Mouse (Mus musculus): Measurements from ENCODE around the gene Sprn. TPM values are rescaled to one million over a fixed set of nuclear protein-coding genes. Genes with fewer than 3 reads are reported as not detected.
A peak's percentile ranks its signal among the peaks of the same experiment; 100 is the strongest.

The Sprn gene
- polyA plus RNA-seq, 1 experiment from 2014 or later, result 0.11 TPM

DNA sequence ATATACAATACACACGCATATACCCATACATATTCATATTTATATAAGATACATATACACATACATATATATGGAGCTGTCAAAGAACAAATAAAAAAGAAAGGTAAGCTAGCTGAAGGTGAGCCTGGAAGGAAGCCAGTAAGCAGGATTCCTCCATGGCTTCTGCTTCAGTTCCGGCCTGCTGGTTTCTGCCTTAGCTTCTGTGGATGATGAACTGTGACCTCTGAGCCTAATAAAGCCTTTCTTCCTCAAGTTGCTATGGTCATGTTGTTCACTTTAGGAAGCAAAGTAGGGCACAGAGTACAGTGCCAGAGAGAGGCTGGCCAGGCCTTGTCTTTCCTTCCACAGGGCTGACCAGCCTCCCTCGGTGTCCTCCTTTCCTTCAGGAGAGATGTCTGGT lies 16.2 kb upstream of the Sprn start:
- no peak overlapping the region for H3K4me2 ChIP-seq (ENCODE audit: low read length)
- no peaks in the 10 kb centered on the region for H3K36me3 ChIP-seq (ENCODE audit: control insufficient read depth, insufficient read depth, low read length)
- no peaks in the 10 kb centered on the region for H3K9me3 ChIP-seq (ENCODE audit: control insufficient read depth, low read length)
- H3K27me3 ChIP-seq (ENCODE audit: control insufficient read depth, insufficient read depth, low read length), result no peaks in the 10 kb centered on the region
- H3K27ac ChIP-seq (replicated peaks in 1 of 2; ENCODE audit: control insufficient read depth in 1 of 2, insufficient read depth in 1 of 2, low read depth in 2 of 2, low read length in 2 of 2), result no peak overlapping the region
- no peaks in the 10 kb centered on the region for H3K4me1 ChIP-seq (ENCODE audit: control insufficient read depth in 2 of 2, insufficient read depth in 2 of 2, low read length in 2 of 2)
- ATAC-seq (ENCODE audit: insufficient number of reproducible peaks, insufficient read depth, low FRiP score, low read depth), result no peak
- H3K9ac ChIP-seq (ENCODE audit: low read length), result no peak overlapping the region
- 84% methylated on average over 3 of the region's 3 CpGs for WGBS
- H3K4me3 ChIP-seq (ENCODE audit: control insufficient read depth in 1 of 2, insufficient read depth in 1 of 2, low read depth in 1 of 2, low read length in 2 of 2), result no peak overlapping the region

DNA sequence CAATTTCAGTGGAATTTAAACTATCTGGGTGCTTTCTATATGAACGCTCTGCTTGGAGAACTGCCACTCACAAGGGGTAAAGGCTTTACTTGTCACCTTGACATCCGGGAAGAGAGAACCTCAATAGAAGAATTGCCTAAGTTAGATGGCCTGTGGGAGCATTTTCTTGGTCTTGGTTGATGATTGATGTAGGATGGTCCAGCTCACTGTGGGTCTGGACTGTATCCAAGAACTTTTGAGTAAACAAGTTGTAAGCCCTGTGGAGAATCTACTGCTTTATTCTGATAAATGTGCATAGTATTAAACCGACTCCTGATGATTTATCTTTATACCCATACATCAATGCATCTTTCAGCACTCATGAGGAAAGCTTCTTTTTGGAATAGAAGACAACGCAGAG lies 14.7 kb upstream of the Sprn start:
- H3K4me2 ChIP-seq (ENCODE audit: low read length), result no peak overlapping the region
- H3K27me3 ChIP-seq (ENCODE audit: control insufficient read depth, insufficient read depth, low read length), result no peaks in the 10 kb centered on the region
- no peak overlapping the region for H3K9ac ChIP-seq (ENCODE audit: low read length)
- no peak overlapping the region for H3K27ac ChIP-seq (replicated peaks in 1 of 2; ENCODE audit: control insufficient read depth in 1 of 2, insufficient read depth in 1 of 2, low read depth in 2 of 2, low read length in 2 of 2)
- ATAC-seq (ENCODE audit: insufficient number of reproducible peaks, insufficient read depth, low FRiP score, low read depth), result no peak
- H3K4me3 ChIP-seq (ENCODE audit: control insufficient read depth in 1 of 2, insufficient read depth in 1 of 2, low read depth in 1 of 2, low read length in 2 of 2), result no peak overlapping the region
- no peaks in the 10 kb centered on the region for H3K36me3 ChIP-seq (ENCODE audit: control insufficient read depth, insufficient read depth, low read length)
- no peaks in the 10 kb centered on the region for H3K9me3 ChIP-seq (ENCODE audit: control insufficient read depth, low read length)
- H3K4me1 ChIP-seq (ENCODE audit: control insufficient read depth in 2 of 2, insufficient read depth in 2 of 2, low read length in 2 of 2), result no peaks in the 10 kb centered on the region
- 69% methylated on average over 4 of the region's 4 CpGs for WGBS

DNA sequence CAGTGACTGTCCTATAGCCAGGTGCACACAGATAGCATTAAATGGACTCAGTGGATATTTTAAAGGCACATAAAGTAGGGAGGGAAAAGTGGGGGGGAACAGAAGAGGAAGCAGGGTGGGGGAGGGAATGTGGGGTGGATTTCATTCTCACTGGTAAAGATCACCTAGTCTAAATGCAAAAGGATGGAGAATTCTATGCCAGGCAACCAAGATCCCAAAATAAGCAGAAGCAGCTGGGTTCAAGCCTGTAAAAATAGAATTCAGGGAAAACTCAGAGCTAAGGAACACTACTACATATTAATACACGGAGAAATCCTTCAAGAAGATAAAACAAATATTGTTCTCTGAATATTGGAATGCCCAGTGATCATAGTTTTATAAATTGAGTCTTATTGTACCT lies 13.3 kb upstream of the Sprn start:
- no peak overlapping the region for H3K4me3 ChIP-seq (ENCODE audit: control insufficient read depth in 1 of 2, insufficient read depth in 1 of 2, low read depth in 1 of 2, low read length in 2 of 2)
- H3K27ac ChIP-seq (replicated peaks in 1 of 2; ENCODE audit: control insufficient read depth in 1 of 2, insufficient read depth in 1 of 2, low read depth in 2 of 2, low read length in 2 of 2), result no peak overlapping the region
- H3K27me3 ChIP-seq (ENCODE audit: control insufficient read depth, insufficient read depth, low read length), result no peaks in the 10 kb centered on the region
- H3K9me3 ChIP-seq (ENCODE audit: control insufficient read depth, low read length), result no peaks in the 10 kb centered on the region
- no peak overlapping the region for H3K9ac ChIP-seq (ENCODE audit: low read length)
- no peak for ATAC-seq (ENCODE audit: insufficient number of reproducible peaks, insufficient read depth, low FRiP score, low read depth)
- no peaks in the 10 kb centered on the region for H3K36me3 ChIP-seq (ENCODE audit: control insufficient read depth, insufficient read depth, low read length)
- no peak overlapping the region for H3K4me2 ChIP-seq (ENCODE audit: low read length)
- H3K4me1 ChIP-seq (ENCODE audit: control insufficient read depth in 2 of 2, insufficient read depth in 2 of 2, low read length in 2 of 2), result no peaks in the 10 kb centered on the region
- 57% methylated on average over 1 of the region's 1 CpGs for whole genome bisulfite sequencing

DNA sequence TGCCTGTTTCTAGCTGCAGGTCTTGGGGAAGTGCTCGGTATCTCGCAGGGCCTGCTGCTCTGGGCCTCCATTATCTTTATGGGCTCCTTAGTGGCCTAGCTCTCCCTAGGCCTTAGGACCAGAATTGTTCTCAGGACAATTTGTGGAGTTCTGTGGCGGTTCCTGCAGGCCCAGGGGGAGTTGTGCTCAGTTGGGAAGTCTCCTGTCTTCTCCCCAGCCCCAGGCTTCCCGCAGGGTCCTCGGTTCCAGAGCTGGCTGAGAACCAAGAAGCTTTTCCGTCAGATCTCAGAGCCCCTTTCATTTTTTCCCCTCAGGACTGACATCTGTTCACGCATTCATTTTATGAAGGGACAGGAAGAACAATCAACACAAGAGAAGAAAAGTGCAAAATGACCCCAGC lies 10.0 kb upstream of the Sprn start, which contains the start of gene Olfr522:
TSS of gene Olfr522 (minus strand) at position 101 of the 400 bp plus-strand sequence.
- ATAC-seq (ENCODE audit: insufficient number of reproducible peaks, insufficient read depth, low FRiP score, low read depth), result no peak
- Histone ChIP-seq H3K4me3 (ENCODE audit: control insufficient read depth in 1 of 2, insufficient read depth in 1 of 2, low read depth in 1 of 2, low read length in 2 of 2) (no peak within 1 kb of the TSS), H3K9ac (ENCODE audit: low read length) (no peak within 1 kb of the TSS), H3K36me3 (ENCODE audit: control insufficient read depth, insufficient read depth, low read length) (no peaks in the 10 kb centered on the region), H3K27me3 (ENCODE audit: control insufficient read depth, insufficient read depth, low read length) (no peaks in the 10 kb centered on the region), H3K27ac (replicated peaks in 1 of 2; ENCODE audit: control insufficient read depth in 1 of 2, insufficient read depth in 1 of 2, low read depth in 2 of 2, low read length in 2 of 2) (no peak within 1 kb of the TSS), H3K4me1 (ENCODE audit: control insufficient read depth in 2 of 2, insufficient read depth in 2 of 2, low read length in 2 of 2) (no peaks in the 10 kb centered on the region), H3K9me3 (ENCODE audit: control insufficient read depth, low read length) (no peaks in the 10 kb centered on the region), H3K4me2 (ENCODE audit: low read length) (no peak within 1 kb of the TSS)
- 64% methylated on average over 7 of the region's 7 CpGs for WGBS

DNA sequence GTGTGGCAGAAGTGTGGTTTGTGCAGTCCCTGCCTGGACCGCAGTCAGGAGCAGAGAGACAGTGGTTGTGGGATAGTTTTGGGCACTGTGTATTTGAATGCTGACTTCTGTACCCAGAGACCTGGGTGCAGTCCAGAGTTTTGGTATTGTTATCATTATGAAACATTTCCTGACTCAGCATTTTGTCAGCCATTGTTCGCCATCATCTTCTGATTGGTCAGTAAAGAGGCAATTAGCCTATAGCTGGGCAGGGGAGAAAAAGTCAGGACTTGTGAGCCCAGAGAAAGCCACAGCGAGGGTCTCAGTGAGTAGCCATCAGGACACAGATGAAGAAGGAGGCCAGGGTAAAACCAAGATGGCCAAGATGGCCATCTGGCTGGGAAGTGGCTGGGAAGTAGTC lies 5.7 kb upstream of the Sprn start:
- Histone ChIP-seq H3K4me2 (ENCODE audit: low read length) (no peak overlapping the region), H3K27me3 (ENCODE audit: control insufficient read depth, insufficient read depth, low read length) (peaks cover 22% of the 10 kb centered on the region), H3K9ac (ENCODE audit: low read length) (no peak overlapping the region), H3K27ac (replicated peaks in 1 of 2; ENCODE audit: control insufficient read depth in 1 of 2, insufficient read depth in 1 of 2, low read depth in 2 of 2, low read length in 2 of 2) (no peak overlapping the region), H3K4me1 (ENCODE audit: control insufficient read depth in 2 of 2, insufficient read depth in 2 of 2, low read length in 2 of 2) (no peaks in the 10 kb centered on the region), H3K9me3 (ENCODE audit: control insufficient read depth, low read length) (no peaks in the 10 kb centered on the region), H3K4me3 (ENCODE audit: control insufficient read depth in 1 of 2, insufficient read depth in 1 of 2, low read depth in 1 of 2, low read length in 2 of 2) (no peak overlapping the region), H3K36me3 (ENCODE audit: control insufficient read depth, insufficient read depth, low read length) (no peaks in the 10 kb centered on the region)
- WGBS, result 69% methylated on average over 3 of the region's 3 CpGs
- no peak for ATAC-seq (ENCODE audit: insufficient number of reproducible peaks, insufficient read depth, low FRiP score, low read depth)

DNA sequence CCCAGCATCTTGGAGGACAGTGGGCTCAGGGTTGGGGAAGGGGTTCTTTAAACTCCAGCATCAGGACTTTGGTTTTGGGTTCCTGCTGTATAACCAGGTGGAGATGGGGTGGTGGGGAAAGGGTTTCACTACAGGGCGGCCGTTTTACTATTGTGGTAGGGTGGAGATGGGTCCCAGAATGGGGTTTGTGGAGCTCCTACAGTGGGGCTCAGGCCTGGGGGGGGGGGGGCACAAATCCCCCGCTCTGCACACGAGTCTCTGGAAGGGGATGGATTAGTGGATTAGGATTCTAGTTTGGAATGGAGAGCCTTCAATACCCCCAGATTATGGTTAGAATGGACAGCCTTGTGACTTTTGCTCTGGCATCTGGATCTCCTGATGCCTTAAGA lies 854 bp downstream of the Sprn start:
- H3K4me3 ChIP-seq (ENCODE audit: control insufficient read depth in 1 of 2, insufficient read depth in 1 of 2, low read depth in 1 of 2, low read length in 2 of 2), result peak overlapping the region in 1 of 2 experiments; percentile 28; a peak in 1 of 4 replicates
- 18% methylated on average over 4 of the region's 4 CpGs for WGBS

DNA sequence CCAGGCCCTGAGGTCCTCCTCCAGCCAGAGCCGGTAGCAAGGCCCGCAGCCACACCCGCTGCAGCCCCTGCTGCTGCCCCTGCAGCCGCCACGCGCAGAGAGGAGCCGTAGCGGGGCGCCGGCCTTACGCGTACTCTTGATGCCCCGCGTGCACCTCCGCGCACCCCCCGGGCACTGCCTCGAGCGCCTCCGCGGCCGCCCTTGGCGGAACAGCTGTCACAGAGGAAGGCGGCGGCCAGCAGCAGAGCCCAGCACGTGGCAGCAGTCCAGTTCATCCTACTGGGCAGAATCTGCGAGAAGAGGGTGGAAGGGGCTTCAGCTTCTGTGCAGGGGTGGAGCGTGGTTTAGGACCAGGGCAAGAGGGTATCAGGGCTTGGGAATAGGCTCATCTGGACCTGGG lies 1.3 kb downstream of the Sprn start:
- Histone ChIP-seq H3K9me3 (ENCODE audit: control insufficient read depth, low read length) (no peaks in the 10 kb centered on the region), H3K9ac (ENCODE audit: low read length) (peak overlapping the region; percentile 0; the same call in 1 of the 2 replicates), H3K36me3 (ENCODE audit: control insufficient read depth, insufficient read depth, low read length) (peaks cover 14% of the 10 kb centered on the region), H3K27ac (replicated peaks in 1 of 2; ENCODE audit: control insufficient read depth in 1 of 2, insufficient read depth in 1 of 2, low read depth in 2 of 2, low read length in 2 of 2) (no peak overlapping the region), H3K4me3 (ENCODE audit: control insufficient read depth in 1 of 2, insufficient read depth in 1 of 2, low read depth in 1 of 2, low read length in 2 of 2) (peak overlapping the region in 1 of 2 experiments; percentile 28; a peak in 2 of 4 replicates), H3K4me1 (ENCODE audit: control insufficient read depth in 2 of 2, insufficient read depth in 2 of 2, low read length in 2 of 2) (no peaks in the 10 kb centered on the region; a peak in 1 of 4 replicates), H3K4me2 (ENCODE audit: low read length) (peak overlapping the region; percentile 57), H3K27me3 (ENCODE audit: control insufficient read depth, insufficient read depth, low read length) (peaks cover 47% of the 10 kb centered on the region)
- 6% methylated on average over 24 of the region's 28 CpGs for WGBS
- ATAC-seq (ENCODE audit: insufficient number of reproducible peaks, insufficient read depth, low FRiP score, low read depth), result no peak

More for the DNA sequence above, 854 bp downstream of the Sprn start:
- Histone ChIP-seq H3K27ac (replicated peaks in 1 of 2; ENCODE audit: control insufficient read depth in 1 of 2, insufficient read depth in 1 of 2, low read depth in 2 of 2, low read length in 2 of 2) (no peak overlapping the region), H3K9me3 (ENCODE audit: control insufficient read depth, low read length) (no peaks in the 10 kb centered on the region), H3K9ac (ENCODE audit: low read length) (no peak overlapping the region), H3K27me3 (ENCODE audit: control insufficient read depth, insufficient read depth, low read length) (peaks cover 50% of the 10 kb centered on the region), H3K36me3 (ENCODE audit: control insufficient read depth, insufficient read depth, low read length) (peaks cover 11% of the 10 kb centered on the region), H3K4me1 (ENCODE audit: control insufficient read depth in 2 of 2, insufficient read depth in 2 of 2, low read length in 2 of 2) (no peaks in the 10 kb centered on the region; a peak in 1 of 4 replicates), H3K4me2 (ENCODE audit: low read length) (peak overlapping the region; percentile 57; the same call in 1 of the 2 replicates)
- no peak for ATAC-seq (ENCODE audit: insufficient number of reproducible peaks, insufficient read depth, low FRiP score, low read depth)

DNA sequence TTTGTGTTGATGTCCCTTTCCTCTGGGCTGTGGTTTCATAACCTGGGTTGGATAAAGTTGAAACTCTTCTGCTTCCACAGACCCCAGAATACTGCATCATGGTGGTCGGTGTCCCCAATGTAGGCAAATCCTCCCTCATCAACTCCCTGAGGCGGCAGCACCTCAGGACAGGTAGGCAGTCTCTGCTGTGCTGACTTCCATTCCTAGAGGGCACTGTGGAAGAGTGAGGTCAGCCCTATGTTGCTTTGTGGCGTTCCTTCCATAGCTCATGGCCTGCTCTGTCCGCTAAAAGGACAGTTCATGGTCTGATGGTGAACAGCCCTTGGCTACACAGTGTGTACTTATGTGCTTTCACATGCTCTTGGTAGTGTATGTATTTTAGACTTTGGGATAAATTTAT lies 10.1 kb downstream of the Sprn start:
- H3K4me3 ChIP-seq (ENCODE audit: control insufficient read depth in 1 of 2, insufficient read depth in 1 of 2, low read depth in 1 of 2, low read length in 2 of 2), result no peak overlapping the region
- no peaks in the 10 kb centered on the region for H3K4me1 ChIP-seq (ENCODE audit: control insufficient read depth in 2 of 2, insufficient read depth in 2 of 2, low read length in 2 of 2)
- WGBS, result 90% methylated on average over 4 of the region's 4 CpGs
- H3K4me2 ChIP-seq (ENCODE audit: low read length), result no peak overlapping the region
- H3K36me3 ChIP-seq (ENCODE audit: control insufficient read depth, insufficient read depth, low read length), result peaks cover 21% of the 10 kb centered on the region
- no peak overlapping the region for H3K27ac ChIP-seq (replicated peaks in 1 of 2; ENCODE audit: control insufficient read depth in 1 of 2, insufficient read depth in 1 of 2, low read depth in 2 of 2, low read length in 2 of 2)
- no peak for ATAC-seq (ENCODE audit: insufficient number of reproducible peaks, insufficient read depth, low FRiP score, low read depth)
- H3K27me3 ChIP-seq (ENCODE audit: control insufficient read depth, insufficient read depth, low read length), result no peaks in the 10 kb centered on the region
- no peak overlapping the region for H3K9ac ChIP-seq (ENCODE audit: low read length)
- H3K9me3 ChIP-seq (ENCODE audit: control insufficient read depth, low read length), result no peaks in the 10 kb centered on the region
